Mouse (Mus musculus) thymus, adult 18-20 months (tissue): ENCODE data around the gene Slc38a5.

Experiments used
- DNase-seq, 2 experiments: peaks; one replicate each; pipeline ENCODE4 v3.0.0; 2022; ENCODE audit warnings: mixed read lengths in 2 of 2

Slc38a5 gene

GRCm38 (mm10) chrX:8327124-8327523, 56.2 kb downstream of the Slc38a5 start, which contains the start of gene Ssxb10:
Gene Ssxb10 (plus strand): TSS chrX:8327424.
- no peak for DNase-seq
